Mouse (Mus musculus) small intestine, adult 2 months (tissue): ENCODE measurements around the gene Tmigd1.

Source experiments
- CTCF ChIP-seq: fragments of 200-500 bp; IDR thresholded peaks from 2 replicates; pipeline ENCODE4 v1.5.1; 2012; ENCODE audit warnings: low read depth, mild to moderate bottlenecking, control low read depth, inconsistent platforms, low read length, moderate library complexity, mixed read lengths; ENCODE audit not compliant: insufficient replicate concordance, insufficient read length; ENCODE audit errors: extremely low read depth
- POLR2A ChIP-seq: fragments of 200-500 bp; IDR thresholded peaks from 2 replicates; pipeline ENCODE4 v1.6.1; 2012; ENCODE audit warnings: low read depth, mild to moderate bottlenecking, control low read depth, inconsistent platforms, low read length, moderate library complexity

DNA sequence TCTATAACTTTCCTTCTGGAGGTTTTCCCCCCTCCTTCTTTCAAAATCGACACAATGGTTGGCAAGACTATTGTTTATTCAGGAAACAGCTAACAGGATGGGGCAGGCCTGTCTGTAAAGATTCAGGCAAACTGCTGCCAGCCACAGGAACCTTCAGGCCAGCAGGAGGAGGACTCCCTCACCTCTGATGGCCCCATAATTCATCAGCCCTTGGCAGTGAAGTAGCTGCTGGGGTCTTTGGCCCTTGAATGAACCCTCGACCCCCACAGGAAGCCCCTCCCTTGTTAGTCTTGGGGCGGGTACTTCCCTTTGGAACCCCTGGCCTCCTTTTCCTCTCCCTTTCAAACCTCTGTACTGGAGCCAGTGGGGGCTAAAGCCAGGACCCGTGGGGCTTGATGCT is 8.4 kb upstream of the Tmigd1 start:
- TF ChIP-seq CTCF (no peak), POLR2A (no peak)
